Mouse (Mus musculus): ENCODE data around the gene Tspyl3. TPM values are rescaled to one million over a fixed set of nuclear protein-coding genes. Genes with fewer than 3 reads are reported as not detected.
"Not testable (repeated sequence)": the region's sequence is repeated elsewhere in the genome, so short reads cannot be mapped to it uniquely, and the experiment has no call there.

The Tspyl3 gene
- total RNA-seq (2014; rRNA removed) (0.37 and 0.47 TPM in 2 replicates), polyA plus RNA-seq (2012; rRNA removed) (0.36 and 0.43 TPM in 2 replicates)

DNA sequence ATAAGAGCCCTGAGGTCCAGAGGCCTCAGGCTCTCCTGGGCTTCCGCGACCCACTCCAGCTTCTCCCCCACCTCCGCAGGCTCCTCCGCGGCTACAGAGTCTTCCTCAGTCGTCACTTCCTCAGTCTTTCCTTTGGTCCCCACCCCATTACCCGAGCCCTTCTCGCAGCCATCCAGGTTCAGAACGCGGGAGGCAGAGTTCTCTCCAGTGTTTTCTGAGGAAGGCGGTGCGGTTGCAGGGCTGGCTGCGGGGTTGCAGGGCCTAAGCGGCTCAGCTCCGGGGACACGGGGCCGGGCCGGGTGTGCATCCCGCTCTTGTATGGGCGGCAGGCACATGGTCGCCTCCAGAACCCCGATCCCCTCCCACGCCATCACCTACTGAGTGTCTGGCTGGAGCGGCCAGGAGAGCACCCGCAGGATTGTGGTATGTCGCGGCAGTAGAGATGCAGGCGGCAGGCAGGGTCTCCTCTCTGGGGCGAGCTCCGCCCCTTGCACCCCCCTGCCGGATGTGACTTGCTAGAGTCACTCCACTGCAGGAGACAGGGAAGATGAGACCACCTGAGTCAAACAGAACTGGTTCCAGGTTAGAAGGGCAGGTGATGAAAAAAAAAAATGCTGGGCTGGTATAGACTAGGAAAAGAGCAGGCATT lies at the start of gene Tspyl3:
Tspyl3 (minus strand) TSS at position 496 of the 649 bp plus-strand sequence.
- WGBS: 15% methylated on average over 31 of the region's 31 CpGs
- no peaks in the 10 kb centered on the region for H3K4me1 ChIP-seq (ENCODE audit: control insufficient read depth, insufficient read depth, low read length)
- DNase-seq (ENCODE audit: extremely low read depth, low read depth, low spot score): no peak

DNA sequence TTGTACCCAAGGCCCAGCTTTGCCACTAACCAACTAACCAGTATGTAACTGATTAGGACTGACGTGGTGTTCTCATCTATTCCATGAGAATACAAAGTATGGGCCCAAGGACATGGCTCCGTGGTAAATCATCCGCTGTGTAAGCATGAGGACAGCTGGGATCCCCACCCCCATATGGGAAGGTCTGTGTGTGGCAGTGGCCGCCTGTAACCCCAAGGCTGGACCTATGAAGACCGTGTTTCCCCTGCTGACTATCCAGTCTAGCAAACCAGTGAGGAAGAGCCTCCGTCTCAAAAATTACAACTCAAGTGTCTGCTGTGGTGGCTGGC lies 49.6 kb upstream of the Tspyl3 start:
- TF ChIP-seq POLR2A (IDR thresholded peaks at IDR 0.05; ENCODE audit: extremely low read depth, insufficient read depth, low read length): no peak
- TF ChIP-seq CTCF (IDR thresholded peaks at IDR 0.05; ENCODE audit: low read depth, low read length): no peak
- DNase-seq (ENCODE audit: extremely low read depth, low read depth, low spot score): no peak

More for the DNA sequence above, at the start of gene Tspyl3:
- no peak for TF ChIP-seq POLR2A (IDR thresholded peaks at IDR 0.05; ENCODE audit: extremely low read depth, insufficient read depth, low read length)
- no peak for TF ChIP-seq CTCF (IDR thresholded peaks at IDR 0.05; ENCODE audit: low read depth, low read length)
- no peaks in the 10 kb centered on the region for H3K36me3 ChIP-seq (ENCODE audit: control insufficient read depth, insufficient read depth, low read length)
- no peaks in the 10 kb centered on the region for H3K79me2 ChIP-seq (ENCODE audit: control insufficient read depth, insufficient read depth, low read length)
- no peaks in the 10 kb centered on the region for H3K27me3 ChIP-seq (ENCODE audit: control insufficient read depth, insufficient read depth, low read length)
- H3K4me3 ChIP-seq (ENCODE audit: insufficient read depth, low read depth, low read length): peak within 1 kb of the TSS; percentile 94
- no peak within 1 kb of the TSS for H3K27ac ChIP-seq (replicated peaks; ENCODE audit: insufficient read depth, low read depth, low read length)
- peak within 1 kb of the TSS; percentile 83 for H3K9ac ChIP-seq (ENCODE audit: low read depth, low read length)

DNA sequence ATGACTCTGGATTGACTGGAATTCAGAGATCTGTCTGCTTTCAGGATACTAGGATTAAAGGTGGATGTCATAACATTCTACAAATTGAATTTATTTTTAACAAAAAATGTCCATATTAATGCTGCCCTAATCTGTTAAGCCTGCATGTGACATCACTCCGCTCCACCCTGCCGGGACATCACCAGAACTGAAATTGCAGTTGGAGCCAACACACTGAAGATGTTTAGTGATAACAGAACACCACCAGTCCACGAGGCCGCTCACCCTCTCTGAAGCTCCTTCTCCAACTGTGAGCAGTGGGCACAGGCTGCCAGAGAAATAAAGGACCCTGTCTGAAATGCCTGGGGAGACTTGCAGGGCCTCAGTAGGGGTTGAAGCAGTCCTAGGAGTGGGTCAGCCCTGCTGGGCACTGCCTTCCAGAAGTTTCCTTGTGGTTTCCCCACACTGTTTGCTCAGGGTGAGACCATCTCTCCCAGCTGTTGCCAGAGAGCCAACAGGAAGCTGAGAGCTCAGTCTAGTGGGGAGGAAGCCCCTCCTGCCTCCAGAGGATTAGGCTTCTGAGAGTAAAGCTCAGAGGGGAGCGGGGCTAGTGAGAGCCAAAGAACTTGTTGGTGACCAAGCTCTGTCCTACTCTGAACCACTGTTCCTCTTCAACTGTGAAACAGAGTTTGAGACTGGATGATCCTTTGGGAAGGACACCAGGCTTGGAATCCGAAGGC lies 49.1 kb upstream of the Tspyl3 start:
- H3K4me1 ChIP-seq (ENCODE audit: control insufficient read depth, insufficient read depth, low read length); H3K36me3 ChIP-seq (ENCODE audit: control insufficient read depth, insufficient read depth, low read length); H3K4me3 ChIP-seq (ENCODE audit: insufficient read depth, low read depth, low read length); H3K9ac ChIP-seq (ENCODE audit: low read depth, low read length); H3K27ac ChIP-seq (replicated peaks; ENCODE audit: insufficient read depth, low read depth, low read length); DNase-seq (ENCODE audit: extremely low read depth, low read depth, low spot score); H3K27me3 ChIP-seq (ENCODE audit: control insufficient read depth, insufficient read depth, low read length); H3K79me2 ChIP-seq (ENCODE audit: control insufficient read depth, insufficient read depth, low read length): not testable (repeated sequence)
- 82% methylated on average over 6 of the region's 6 CpGs for WGBS

More for the DNA sequence above, 49.6 kb upstream of the Tspyl3 start:
- no peaks in the 10 kb centered on the region for H3K4me1 ChIP-seq (ENCODE audit: control insufficient read depth, insufficient read depth, low read length)
- no peaks in the 10 kb centered on the region for H3K27me3 ChIP-seq (ENCODE audit: control insufficient read depth, insufficient read depth, low read length)
- H3K36me3 ChIP-seq (ENCODE audit: control insufficient read depth, insufficient read depth, low read length): no peaks in the 10 kb centered on the region
- no peak overlapping the region for H3K4me3 ChIP-seq (ENCODE audit: insufficient read depth, low read depth, low read length)
- WGBS: 74% methylated on average over 6 of the region's 6 CpGs
- H3K79me2 ChIP-seq (ENCODE audit: control insufficient read depth, insufficient read depth, low read length): no peaks in the 10 kb centered on the region
- no peak overlapping the region for H3K9ac ChIP-seq (ENCODE audit: low read depth, low read length)
- no peak overlapping the region for H3K27ac ChIP-seq (replicated peaks; ENCODE audit: insufficient read depth, low read depth, low read length)

DNA sequence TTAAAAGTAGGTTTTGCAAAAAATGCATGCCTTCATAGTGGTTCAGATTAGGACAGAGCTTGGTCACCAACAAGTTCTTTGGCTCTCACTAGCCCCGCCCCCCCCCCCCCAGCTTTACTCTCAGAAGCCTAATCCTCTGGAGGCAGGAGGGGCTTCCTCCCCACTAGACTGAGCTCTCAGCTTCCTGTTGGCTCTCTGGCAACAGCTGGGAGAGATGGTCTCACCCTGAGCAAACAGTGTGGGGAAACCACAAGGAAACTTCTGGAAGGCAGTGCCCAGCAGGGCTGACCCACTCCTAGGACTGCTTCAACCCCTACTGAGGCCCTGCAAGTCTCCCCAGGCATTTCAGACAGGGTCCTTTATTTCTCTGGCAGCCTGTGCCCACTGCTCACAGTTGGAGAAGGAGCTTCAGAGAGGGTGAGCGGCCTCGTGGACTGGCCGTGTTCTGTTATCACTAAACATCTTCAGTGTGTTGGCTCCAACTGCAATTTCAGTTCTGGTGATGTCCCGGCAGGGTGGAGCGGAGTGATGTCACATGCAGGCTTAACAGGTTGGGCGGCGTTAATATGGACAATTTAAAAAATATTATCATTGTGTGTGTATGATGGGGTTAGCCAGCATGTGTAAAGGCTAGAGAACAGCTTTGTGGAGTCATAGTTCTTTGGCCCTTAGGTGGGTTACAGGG lies 45.1 kb upstream of the Tspyl3 start:
- DNase-seq (ENCODE audit: extremely low read depth, low read depth, low spot score); H3K27me3 ChIP-seq (ENCODE audit: control insufficient read depth, insufficient read depth, low read length); H3K4me3 ChIP-seq (ENCODE audit: insufficient read depth, low read depth, low read length); H3K36me3 ChIP-seq (ENCODE audit: control insufficient read depth, insufficient read depth, low read length); H3K27ac ChIP-seq (replicated peaks; ENCODE audit: insufficient read depth, low read depth, low read length); H3K79me2 ChIP-seq (ENCODE audit: control insufficient read depth, insufficient read depth, low read length); H3K9ac ChIP-seq (ENCODE audit: low read depth, low read length); H3K4me1 ChIP-seq (ENCODE audit: control insufficient read depth, insufficient read depth, low read length): not testable (repeated sequence)
- 64% methylated on average over 8 of the region's 8 CpGs for WGBS

DNA sequence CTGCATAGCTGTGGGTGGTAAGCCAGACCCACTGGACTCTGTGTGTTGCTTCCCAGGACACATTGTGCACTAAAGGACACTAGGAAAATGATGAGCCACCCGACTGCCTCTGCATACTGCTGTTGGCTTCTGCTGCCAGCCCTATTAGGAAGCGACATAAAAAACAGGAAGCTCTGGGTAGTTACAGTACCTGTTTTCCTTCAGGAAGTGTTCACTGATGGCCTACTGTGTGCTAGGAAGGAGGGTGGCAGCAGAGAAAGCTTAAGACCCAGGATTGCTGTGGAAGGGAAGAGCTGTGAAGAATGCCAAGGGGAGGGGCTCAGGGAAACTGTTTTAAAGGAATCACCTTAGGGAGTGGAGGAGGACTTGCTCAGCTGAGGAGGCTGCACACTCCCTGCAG lies 42.1 kb upstream of the Tspyl3 start:
- H3K36me3 ChIP-seq (ENCODE audit: control insufficient read depth, insufficient read depth, low read length): no peaks in the 10 kb centered on the region; the same call in 1 of the 2 replicates
- 82% methylated on average over 2 of the region's 2 CpGs for WGBS

DNA sequence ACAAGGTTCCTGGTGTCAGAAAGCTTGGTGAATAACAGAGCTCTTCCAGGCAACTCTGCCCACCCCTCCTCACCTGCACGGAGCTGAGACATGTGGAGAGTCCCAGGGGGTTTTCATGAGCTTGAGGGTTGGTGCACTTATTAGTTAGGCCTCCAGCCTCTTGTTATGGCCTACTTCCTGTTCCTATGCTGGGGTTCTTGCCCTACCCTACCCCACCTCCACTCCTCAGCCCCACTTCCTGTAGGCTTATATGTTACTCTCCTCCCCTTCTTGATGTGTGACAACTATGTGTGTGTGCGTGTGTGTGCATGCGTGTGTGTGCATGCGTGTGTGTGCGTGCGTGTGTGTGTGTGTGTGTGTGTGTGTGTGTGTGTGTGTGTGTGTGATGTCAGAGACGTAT lies 37.8 kb upstream of the Tspyl3 start:
- Histone ChIP-seq H3K9ac (ENCODE audit: low read depth, low read length) (no peak overlapping the region), H3K4me1 (ENCODE audit: control insufficient read depth, insufficient read depth, low read length) (no peaks in the 10 kb centered on the region), H3K36me3 (ENCODE audit: control insufficient read depth, insufficient read depth, low read length) (peaks cover 2% of the 10 kb centered on the region; the same call in 1 of the 2 replicates), H3K4me3 (ENCODE audit: insufficient read depth, low read depth, low read length) (no peak overlapping the region), H3K27me3 (ENCODE audit: control insufficient read depth, insufficient read depth, low read length) (no peaks in the 10 kb centered on the region), H3K79me2 (ENCODE audit: control insufficient read depth, insufficient read depth, low read length) (no peaks in the 10 kb centered on the region), H3K27ac (replicated peaks; ENCODE audit: insufficient read depth, low read depth, low read length) (no peak overlapping the region)
- TF ChIP-seq CTCF (IDR thresholded peaks at IDR 0.05; ENCODE audit: low read depth, low read length): no peak
- no peak for TF ChIP-seq POLR2A (IDR thresholded peaks at IDR 0.05; ENCODE audit: extremely low read depth, insufficient read depth, low read length)
- no peak for DNase-seq (ENCODE audit: extremely low read depth, low read depth, low spot score)
- 93% methylated on average over 7 of the region's 7 CpGs for WGBS

More for the DNA sequence above, 42.1 kb upstream of the Tspyl3 start:
- no peak for TF ChIP-seq CTCF (IDR thresholded peaks at IDR 0.05; ENCODE audit: low read depth, low read length)
- TF ChIP-seq POLR2A (IDR thresholded peaks at IDR 0.05; ENCODE audit: extremely low read depth, insufficient read depth, low read length): no peak
- no peaks in the 10 kb centered on the region for H3K4me1 ChIP-seq (ENCODE audit: control insufficient read depth, insufficient read depth, low read length)
- no peak overlapping the region for H3K27ac ChIP-seq (replicated peaks; ENCODE audit: insufficient read depth, low read depth, low read length)
- no peaks in the 10 kb centered on the region for H3K79me2 ChIP-seq (ENCODE audit: control insufficient read depth, insufficient read depth, low read length)
- H3K4me3 ChIP-seq (ENCODE audit: insufficient read depth, low read depth, low read length): no peak overlapping the region
- no peak for DNase-seq (ENCODE audit: extremely low read depth, low read depth, low spot score)
- H3K27me3 ChIP-seq (ENCODE audit: control insufficient read depth, insufficient read depth, low read length): no peaks in the 10 kb centered on the region
- H3K9ac ChIP-seq (ENCODE audit: low read depth, low read length): no peak overlapping the region
